In genomic region chr11:97510966-97511660, GRCm38 (mm10) we compare ENCODE assay signal across 8 mouse cellular contexts. TPM values are rescaled to one million over a fixed set of nuclear protein-coding genes. Genes with fewer than 3 reads are reported as not detected.
DNase-seq lines count a peak whose midpoint lies in the region; ATAC-seq and TF ChIP-seq lines count a peak whose summit lies in the region.

No protein-coding gene starts in this region.

- H3K4me2 ChIP-seq in liver, embryonic 13.5 days = peak overlapping the region; percentile 67
- H3K4me2 ChIP-seq in neural tube, embryonic 15.5 days = 0 out of 2 replicates have a peak overlapping the region, but pooled peaks have one; percentile 11

- DNase-seq in 3T3-L1 (ENCODE audit: low read depth, low spot score) = peak; percentile 61
- DNase-seq in ES-CJ7 (ENCODE audit: low read depth, low spot score) = peak; percentile 90
- peak; percentile 72 to 86 for DNase-seq in cerebellum, adult 2 months
- DNase-seq in gastrocnemius, postnatal 14 days = peak; percentile 73
- peak; percentile 56 for DNase-seq in induced T-regulatory cell, adult 2 months (ENCODE audit: low read depth)
- peak; percentile 61 for DNase-seq in liver, embryonic 13.5 days
- DNase-seq in thymus, postnatal 36 days = peak; percentile 69 to 73

- no peak overlapping the region for H3K27ac ChIP-seq in cerebellum, adult 2 months (ENCODE audit: insufficient read depth, low read length)
- peak overlapping the region; percentile 58 for H3K27ac ChIP-seq in liver, embryonic 13.5 days
- H3K27ac ChIP-seq in neural tube, embryonic 15.5 days (replicated peaks) = no peak overlapping the region

- intact Hi-C loops in gastrocnemius, postnatal 14 days (cut with DNase I; ENCODE audit: low total_unique reads) = no loop called here

- TF ChIP-seq CTCF in cerebellum, adult 2 months (IDR thresholded peaks at IDR 0.05; ENCODE audit: borderline replicate concordance, insufficient read depth, low read depth, low read length) = peak; percentile 83

- no peaks in the 10 kb centered on the region for H3K27me3 ChIP-seq in cerebellum, adult 2 months (ENCODE audit: control insufficient read depth, insufficient read depth, low read length)
- 0 out of 2 replicates have a peak, but pooled peaks cover 9% of the 10 kb centered on the region for H3K27me3 ChIP-seq in liver, embryonic 13.5 days
- no peaks in the 10 kb centered on the region for H3K27me3 ChIP-seq in neural tube, embryonic 15.5 days (replicated peaks)

- H3K9me3 ChIP-seq in liver, embryonic 13.5 days (replicated peaks) = no peaks in the 10 kb centered on the region
- H3K9me3 ChIP-seq in neural tube, embryonic 15.5 days (replicated peaks) = no peaks in the 10 kb centered on the region

- TF ChIP-seq POLR2A in cerebellum, adult 2 months (IDR thresholded peaks at IDR 0.05; ENCODE audit: borderline replicate concordance, insufficient read depth, low read length) = no peak

- ATAC-seq in liver, embryonic 13.5 days (ENCODE audit: low read depth) = 0 out of 2 replicates have a peak, but pooled peaks have one; percentile 35
- no peak for ATAC-seq in neural tube, embryonic 15.5 days (ENCODE audit: low FRiP score)

- 19% methylated on average over 10 of the region's 10 CpGs for WGBS in cerebellum, adult 2 months
- WGBS in liver, embryonic 13.5 days (ENCODE audit: insufficient replicate concordance) = 27% methylated on average over 10 of the region's 10 CpGs
- 29% methylated on average over 10 of the region's 10 CpGs for WGBS in neural tube, embryonic 15.5 days

- peaks cover 23% of the 10 kb centered on the region for H3K4me1 ChIP-seq in cerebellum, adult 2 months (ENCODE audit: control insufficient read depth, insufficient read depth, low read length)
- H3K4me1 ChIP-seq in liver, embryonic 13.5 days (replicated peaks) = peaks cover 24% of the 10 kb centered on the region
- H3K4me1 ChIP-seq in neural tube, embryonic 15.5 days = peaks cover 13% of the 10 kb centered on the region; the same call in 1 of the 2 replicates

- H3K4me3 ChIP-seq in cerebellum, adult 2 months (replicated peaks; ENCODE audit: insufficient read depth, low read depth, low read length) = no peak overlapping the region
- H3K4me3 ChIP-seq in liver, embryonic 13.5 days (replicated peaks) = peak overlapping the region; percentile 47
- no peak overlapping the region for H3K4me3 ChIP-seq in neural tube, embryonic 15.5 days (replicated peaks)

- peak overlapping the region; percentile 45; the same call in 1 of the 2 replicates for H3K9ac ChIP-seq in liver, embryonic 13.5 days
- H3K9ac ChIP-seq in neural tube, embryonic 15.5 days (replicated peaks) = no peak overlapping the region

- H3K36me3 ChIP-seq in liver, embryonic 13.5 days = no peaks in the 10 kb centered on the region
- H3K36me3 ChIP-seq in neural tube, embryonic 15.5 days = peaks cover 17% of the 10 kb centered on the region

RNA-seq across cellular contexts. Expression of gene 4933428G20Rik, which starts 11.0 kb away (rescaled TPM):
- not detected in 2 replicates for polyA plus RNA-seq in cerebellum, adult 2 months (2012; rRNA removed)
- total RNA-seq in gastrocnemius, postnatal 14 days (2021) = not detected
- 0.75 and 0.81 TPM in 2 replicates for polyA plus RNA-seq in liver, embryonic 13.5 days (2015; fragmentation: Nextera tagmentation; extraction: Ambion mirVana)
- 1.2 and 1.4 TPM in 2 replicates for polyA plus RNA-seq in neural tube, embryonic 15.5 days (2015; fragmentation: Nextera tagmentation; extraction: Ambion mirVana)
